Mouse (Mus musculus) right cerebral cortex, postnatal 36 days (tissue): ENCODE measurements at regions not wholly inside any gene's neighbourhood (a gene's known extent, or its start where the extent isn't known, plus 50 kb on each side); places are given as distances from the start of the nearest gene placed in this dataset.
A peak's percentile ranks its signal among the peaks of the same experiment; 100 is the strongest.

Experiments used
- DNase-seq, 2 experiments: peaks; one replicate each; pipeline ENCODE4 v3.0.0; 2022; ENCODE audit warnings: low spot score in 2 of 2, mixed read lengths in 1 of 2

GRCm38 (mm10) chr7:121214181-121214580, 132.7 kb downstream of the Otoa start:
- DNase-seq = no peak

GRCm38 (mm10) chr7:121215032-121215431, 133.6 kb downstream of the Otoa start:
- DNase-seq = no peak

GRCm38 (mm10) chr7:121215735-121216134, 134.3 kb downstream of the Otoa start:
- no peak for DNase-seq

GRCm38 (mm10) chr7:121218031-121218430, 136.6 kb downstream of the Otoa start:
- no peak for DNase-seq

- DNase-seq = peak; percentile 14 to 20
Measured at GRCm38 (mm10) chr7:121221158-121221557, 139.7 kb downstream of the Otoa start.

- no peak for DNase-seq
Measured at GRCm38 (mm10) chr7:121231881-121232280, 150.4 kb downstream of the Otoa start.

GRCm38 (mm10) chr7:121234831-121235230, 153.4 kb downstream of the Otoa start:
- peak; percentile 60 to 84 for DNase-seq

- DNase-seq = no peak
Measured at GRCm38 (mm10) chr7:121239731-121240130, 151.9 kb upstream of the Hs3st2 start.

GRCm38 (mm10) chr7:121247845-121248244, 143.8 kb upstream of the Hs3st2 start:
- no peak for DNase-seq

GRCm38 (mm10) chr7:121257466-121257865, 134.2 kb upstream of the Hs3st2 start:
- DNase-seq = no peak

GRCm38 (mm10) chr7:121258826-121259496, 132.7 kb upstream of the Hs3st2 start:
- DNase-seq = peak in 1 of 2 experiments; percentile 8

- DNase-seq = no peak
Measured at GRCm38 (mm10) chr7:121259497-121260009, 132.1 kb upstream of the Hs3st2 start.

GRCm38 (mm10) chr7:121269358-121269757, 122.3 kb upstream of the Hs3st2 start:
- DNase-seq = no peak

- DNase-seq = no peak
Measured at GRCm38 (mm10) chr7:121280597-121280996, 111.1 kb upstream of the Hs3st2 start.

GRCm38 (mm10) chr7:121282154-121282553, 109.5 kb upstream of the Hs3st2 start:
- DNase-seq = no peak

- peak in 1 of 2 experiments; percentile 18 for DNase-seq
Measured at GRCm38 (mm10) chr7:121289737-121290136, 101.9 kb upstream of the Hs3st2 start.

GRCm38 (mm10) chr7:121296151-121296695, 95.4 kb upstream of the Hs3st2 start:
- peak in 1 of 2 experiments; percentile 23 for DNase-seq

GRCm38 (mm10) chr7:121312961-121313587, 78.6 kb upstream of the Hs3st2 start:
- no peak for DNase-seq

- DNase-seq = no peak
Measured at GRCm38 (mm10) chr7:121314521-121314920, 77.1 kb upstream of the Hs3st2 start.

- peak in 1 of 2 experiments; percentile 17 for DNase-seq
Measured at GRCm38 (mm10) chr7:121329274-121329673, 62.4 kb upstream of the Hs3st2 start.

- DNase-seq = no peak
Measured at GRCm38 (mm10) chr7:121332532-121332931, 59.1 kb upstream of the Hs3st2 start.

- no peak for DNase-seq
Measured at GRCm38 (mm10) chr7:121335390-121336109, 56.1 kb upstream of the Hs3st2 start.
